Mouse (Mus musculus): ENCODE data around the gene 1700020L24Rik.

DNA sequence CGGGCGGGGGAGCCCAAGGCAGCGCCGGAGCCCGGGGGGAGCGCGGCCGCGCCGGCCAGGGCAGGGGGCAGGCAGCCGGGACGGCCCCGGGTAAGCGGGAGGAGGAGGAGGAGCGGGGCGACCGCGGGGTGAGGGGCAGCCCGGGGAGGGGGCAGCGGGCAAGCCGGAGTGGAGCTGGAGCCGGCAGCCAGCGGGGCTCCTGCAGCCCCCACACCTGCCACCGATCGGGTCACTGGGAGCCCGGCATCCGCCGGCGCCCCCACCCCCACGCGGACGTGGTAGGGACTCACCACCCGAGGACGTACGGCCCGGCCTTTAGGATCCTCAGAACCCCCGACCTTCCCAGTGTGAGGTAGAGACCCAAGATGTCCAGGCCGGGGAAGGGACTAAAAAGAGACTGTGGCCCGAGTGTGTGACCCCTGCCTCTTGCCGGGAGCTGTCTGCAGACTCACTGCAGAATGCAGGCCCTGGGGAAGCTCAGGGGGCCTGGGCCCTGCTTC, 27.6 kb upstream of the 1700020L24Rik start:
- TF ChIP-seq POLR2A (IDR thresholded peaks at IDR 0.05; ENCODE audit: low read depth, low read length), result no peak
- no peak for TF ChIP-seq CTCF (conservative IDR thresholded peaks at IDR 0.05; ENCODE audit: insufficient read depth, insufficient read length, low read depth, low read length)
